Mouse (Mus musculus) erythroblast, embryonic 14.5 days (primary cell): ENCODE results near the gene Tecr.

ENCODE experiments used
- GATA1 ChIP-seq: IDR thresholded peaks from 2 replicates; pipeline ENCODE4 v1.6.1; 2012; ENCODE audit warnings: low read length, inconsistent platforms, mixed read lengths
- TAL1 ChIP-seq: IDR thresholded peaks from 3 replicates; pipeline ENCODE4 v1.6.1; 2012; ENCODE audit warnings: low read length, inconsistent platforms, mixed read lengths

DNA sequence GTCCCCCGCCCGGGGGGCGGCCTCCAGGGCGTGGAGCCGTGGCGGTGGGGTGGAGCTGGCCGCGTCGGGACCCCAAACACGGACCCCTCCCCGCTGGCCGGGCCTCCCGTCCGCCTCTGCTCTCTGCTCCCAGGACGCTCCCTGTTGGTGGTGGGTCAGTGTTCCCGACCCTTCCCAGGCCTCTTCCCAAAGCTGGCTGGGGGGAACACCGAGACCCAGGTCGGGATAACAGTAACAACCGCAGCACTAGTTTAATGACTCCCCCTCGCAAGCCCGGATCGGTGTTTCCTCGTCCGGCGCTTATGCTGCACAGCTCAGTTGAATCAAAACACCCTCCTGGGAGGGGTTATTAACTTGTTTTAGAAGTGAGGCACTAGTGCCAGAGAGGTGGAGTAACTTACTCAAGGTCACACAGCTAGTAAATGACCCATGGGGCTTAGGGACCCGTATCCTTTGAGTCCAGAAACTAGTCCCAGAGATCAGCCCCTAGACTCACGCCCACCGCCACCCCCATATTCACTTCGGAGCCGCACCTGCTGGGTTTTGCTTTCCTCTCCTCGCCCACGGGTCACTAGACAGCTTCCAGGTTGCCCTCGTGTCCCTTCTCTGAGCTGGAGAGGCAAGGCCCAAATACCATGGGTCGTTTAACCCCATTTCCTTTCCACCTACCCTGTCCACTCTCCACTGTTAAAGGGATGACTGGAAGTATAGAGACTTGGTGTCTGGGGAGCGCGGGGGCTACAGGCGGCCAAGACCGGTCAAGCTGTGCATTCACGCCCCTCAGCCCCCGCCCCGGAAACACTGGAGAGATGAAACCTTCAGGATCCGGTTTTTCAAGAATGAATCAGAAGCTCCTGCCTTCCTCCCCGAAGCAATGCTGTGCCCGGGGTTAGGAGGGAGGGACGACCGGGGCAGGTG, 45.2 kb upstream of the Tecr start:
- TF ChIP-seq TAL1 (no peak), GATA1 (no peak)
